Mouse (Mus musculus) small intestine, adult 2 months (tissue): Measurements from ENCODE around the gene Mdm1. TPM values are rescaled to one million over a fixed set of nuclear protein-coding genes. Genes with fewer than 3 reads are reported as not detected.
"Not testable (repeated sequence)": the region's sequence is repeated elsewhere in the genome, so short reads cannot be mapped to it uniquely, and the experiment has no call there.

ENCODE experiments used
- H3K27ac ChIP-seq: fragments of 200-500 bp; 2 replicates; pipeline ENCODE4 v1.5.1; 2012; ENCODE audit warnings: low read depth, low read length, control low read depth, inconsistent platforms; ENCODE audit not compliant: insufficient read depth
- H3K27me3 ChIP-seq: fragments of 200-500 bp; 2 replicates; pipeline ENCODE4 v1.6.1; 2012; ENCODE audit warnings: mild to moderate bottlenecking, moderate library complexity, low read length, inconsistent platforms; ENCODE audit not compliant: control insufficient read depth, insufficient read depth
- H3K36me3 ChIP-seq: fragments of 200-500 bp; 2 replicates; pipeline ENCODE4 v1.6.1; 2012; ENCODE audit warnings: mild to moderate bottlenecking, low read length, control low read depth, inconsistent platforms; ENCODE audit not compliant: control insufficient read depth, insufficient read depth
- H3K4me1 ChIP-seq: fragments of 200-500 bp; 2 replicates; pipeline ENCODE4 v1.6.1; 2012; ENCODE audit warnings: low read length, inconsistent platforms, mixed read lengths; ENCODE audit not compliant: control insufficient read depth, insufficient read depth, insufficient read length
- H3K4me3 ChIP-seq: fragments of 200-500 bp; 2 replicates; pipeline ENCODE4 v1.5.1; 2012; ENCODE audit warnings: low read depth, mild to moderate bottlenecking, control low read depth, inconsistent platforms, low read length, moderate library complexity
- CTCF ChIP-seq: fragments of 200-500 bp; IDR thresholded peaks from 2 replicates; pipeline ENCODE4 v1.5.1; 2012; ENCODE audit warnings: low read depth, mild to moderate bottlenecking, control low read depth, inconsistent platforms, low read length, moderate library complexity, mixed read lengths; ENCODE audit not compliant: insufficient replicate concordance, insufficient read length; ENCODE audit errors: extremely low read depth
- POLR2A ChIP-seq: fragments of 200-500 bp; IDR thresholded peaks from 2 replicates; pipeline ENCODE4 v1.6.1; 2012; ENCODE audit warnings: low read depth, mild to moderate bottlenecking, control low read depth, inconsistent platforms, low read length, moderate library complexity
- WGBS: fragments of 180-500 bp; shearing (Covaris S2); methylation state at CpG from one replicate; pipeline ENCODE4 v1.1.7; 2018; 5-methylcytosine and 5-hydroxymethylcytosine counted together
- polyA plus RNA-seq: library from polyadenylated mRNA; depleted of rRNA; stranded (reverse); fragments of >200 nt; gene quantifications from 2 replicates; pipeline ENCODE4 v1.2.3, GENCODE M21; 2012; rRNA removed

Mdm1 gene
- polyA plus RNA-seq, 1 experiment: 1.4 TPM

GRCm38 (mm10) chr10:118172416-118172815 is 30.8 kb downstream of the Mdm1 start:
- H3K27ac ChIP-seq: no peak overlapping the region
- H3K36me3 ChIP-seq: no peaks in the 10 kb centered on the region
- no peaks in the 10 kb centered on the region for H3K27me3 ChIP-seq
- H3K4me3 ChIP-seq: no peak overlapping the region
- TF ChIP-seq CTCF (no peak), POLR2A (no peak)
- 54% methylated on average over 8 of the region's 8 CpGs for WGBS
- H3K4me1 ChIP-seq: no peaks in the 10 kb centered on the region

GRCm38 (mm10) chr10:118172876-118173275 is 31.3 kb downstream of the Mdm1 start:
- TF ChIP-seq CTCF (no peak), POLR2A (no peak)
- no peak overlapping the region for H3K4me3 ChIP-seq
- 86% methylated on average over 3 of the region's 3 CpGs for WGBS
- no peaks in the 10 kb centered on the region for H3K4me1 ChIP-seq
- H3K27me3 ChIP-seq: no peaks in the 10 kb centered on the region
- no peak overlapping the region for H3K27ac ChIP-seq
- no peaks in the 10 kb centered on the region for H3K36me3 ChIP-seq

GRCm38 (mm10) chr10:118175542-118175941 is 33.9 kb downstream of the Mdm1 start:
- H3K4me1 ChIP-seq, H3K4me3 ChIP-seq, H3K36me3 ChIP-seq, H3K27ac ChIP-seq, H3K27me3 ChIP-seq: not testable (repeated sequence)
- WGBS: 69% methylated on average over 4 of the region's 4 CpGs

GRCm38 (mm10) chr10:118178735-118179151 is 37.1 kb downstream of the Mdm1 start:
- Histone ChIP-seq H3K36me3 (no peaks in the 10 kb centered on the region), H3K4me1 (no peaks in the 10 kb centered on the region), H3K27ac (no peak overlapping the region), H3K4me3 (no peak overlapping the region), H3K27me3 (no peaks in the 10 kb centered on the region)
- WGBS: 67% methylated on average over 10 of the region's 10 CpGs
- TF ChIP-seq CTCF (no peak), POLR2A (no peak)

- Histone ChIP-seq H3K27ac (no peak overlapping the region), H3K4me3 (no peak overlapping the region), H3K27me3 (no peaks in the 10 kb centered on the region), H3K36me3 (no peaks in the 10 kb centered on the region), H3K4me1 (no peaks in the 10 kb centered on the region)
- WGBS: 85% methylated on average over 11 of the region's 11 CpGs
- TF ChIP-seq CTCF: no peak
- no peak for TF ChIP-seq POLR2A
These were observed 37.7 kb downstream of the Mdm1 start for GRCm38 (mm10) chr10:118179265-118179664.

GRCm38 (mm10) chr10:118195150-118195549 is 53.5 kb downstream of the Mdm1 start:
- 15% methylated on average over 3 of the region's 3 CpGs for WGBS
- not testable (repeated sequence) for H3K36me3 ChIP-seq, H3K4me3 ChIP-seq, H3K27ac ChIP-seq, H3K27me3 ChIP-seq, H3K4me1 ChIP-seq

- H3K27ac ChIP-seq: no peak within 1 kb of the TSS
- H3K4me3 ChIP-seq: no peak within 1 kb of the TSS
- WGBS: 88% methylated on average over 4 of the region's 4 CpGs
- no peaks in the 10 kb centered on the region for H3K4me1 ChIP-seq
- TF ChIP-seq POLR2A (no peak), CTCF (no peak)
- H3K27me3 ChIP-seq: no peaks in the 10 kb centered on the region
- no peaks in the 10 kb centered on the region for H3K36me3 ChIP-seq
These were observed 63.0 kb downstream of the Mdm1 start, which contains the start of gene Il22 for GRCm38 (mm10) chr10:118204642-118205041. Gene Il22, plus strand, starts transcription at chr10:118204942.

GRCm38 (mm10) chr10:118215719-118216393 is 74.2 kb downstream of the Mdm1 start:
- H3K27ac ChIP-seq, H3K4me1 ChIP-seq, H3K36me3 ChIP-seq, H3K4me3 ChIP-seq, H3K27me3 ChIP-seq: not testable (repeated sequence)
- WGBS: 69% methylated on average over 3 of the region's 4 CpGs

Other genes starting within 250 kb of the Mdm1 start
- not detected in 2 replicates for gene Il22, start 63.1 kb downstream of the Mdm1 start, polyA plus RNA-seq
- not detected in 2 replicates for gene Gm32717, start 99.0 kb downstream of the Mdm1 start, polyA plus RNA-seq
- gene Gm32802, start 116.9 kb downstream of the Mdm1 start, polyA plus RNA-seq: not detected in 2 replicates
- 0.16 TPM in 1 of 2 replicates, not detected in the other for gene Iltifb, start 153.2 kb downstream of the Mdm1 start, polyA plus RNA-seq
- not detected in 2 replicates for gene Gm9040, start 185.2 kb downstream of the Mdm1 start, polyA plus RNA-seq
- gene Gm9044, start 190.6 kb downstream of the Mdm1 start, polyA plus RNA-seq: not detected in 2 replicates
- not detected in 2 replicates for gene Gm9045, start 196.0 kb downstream of the Mdm1 start, polyA plus RNA-seq
- not detected in 2 replicates for gene Gm9046, start 201.4 kb downstream of the Mdm1 start, polyA plus RNA-seq
- not detected in 2 replicates for gene Gm9048, start 206.9 kb downstream of the Mdm1 start, polyA plus RNA-seq
- not detected in 2 replicates for gene Gm9049, start 212.3 kb downstream of the Mdm1 start, polyA plus RNA-seq